Mouse (Mus musculus) heart, postnatal 0 days (tissue): ENCODE results near the gene Hras. TPM values are rescaled to one million over a fixed set of nuclear protein-coding genes. Genes with fewer than 3 reads are reported as not detected.
A peak's percentile ranks its signal among the peaks of the same experiment; 100 is the strongest.

Experiments
- ATAC-seq: fragments of 200-750 bp; cut with Nextera tagmentation; 2 replicates; pipeline ENCODE4 v1.8.0; 2017; ENCODE audit warnings: low read depth, moderate number of reproducible peaks, moderate library complexity; ENCODE audit not compliant: insufficient read depth
- DNase-seq: peaks from one replicate; pipeline ENCODE4 v3.0.0-alpha.2; 2016; ENCODE audit warnings: low spot score
- H3K27ac ChIP-seq: fragments of 300-500 bp; sonication (generic); 2 replicates; pipeline ENCODE4 v1.5.1; 2014; ENCODE audit warnings: low read depth, mild to moderate bottlenecking
- H3K27me3 ChIP-seq: fragments of 300-500 bp; sonication (generic); 2 replicates; pipeline ENCODE4 v1.6.1; 2014; ENCODE audit warnings: low read length, mixed read lengths; ENCODE audit not compliant: control insufficient read depth, insufficient read depth
- H3K36me3 ChIP-seq: fragments of 300-500 bp; sonication (generic); replicated peaks from 2 replicates; pipeline ENCODE4 v1.6.1; 2014; ENCODE audit warnings: low read length, mixed read lengths; ENCODE audit not compliant: control insufficient read depth, insufficient read depth
- H3K4me1 ChIP-seq: fragments of 300-500 bp; sonication (generic); 2 replicates; pipeline ENCODE4 v1.6.1; 2014; ENCODE audit warnings: antibody characterized with exemption; ENCODE audit not compliant: control insufficient read depth, insufficient read depth
- H3K4me2 ChIP-seq: fragments of 300-500 bp; sonication (generic); 2 replicates; pipeline ENCODE4 v1.6.1; 2014; ENCODE audit warnings: low read depth, mild to moderate bottlenecking, low read length, moderate library complexity
- H3K4me3 ChIP-seq: fragments of 300-500 bp; sonication (generic); 2 replicates; pipeline ENCODE4 v1.5.1; 2014; ENCODE audit warnings: low read depth, low read length
- H3K9ac ChIP-seq: fragments of 300-500 bp; sonication (generic); replicated peaks from 2 replicates; pipeline ENCODE4 v1.6.1; 2014; ENCODE audit warnings: low read depth, low read length, mixed read lengths
- H3K9me3 ChIP-seq: fragments of 300-500 bp; sonication (generic); replicated peaks from 2 replicates; pipeline ENCODE4 v1.6.1; 2016; ENCODE audit warnings: low read length; ENCODE audit not compliant: control insufficient read depth
- CTCF ChIP-seq: IDR thresholded peaks from 2 replicates; pipeline ENCODE4 v1.5.1; 2016; ENCODE audit warnings: antibody characterized with exemption, control low read depth, low read depth
- EP300 ChIP-seq: IDR thresholded peaks from 2 replicates; pipeline ENCODE4 v1.6.1; 2016; ENCODE audit warnings: antibody characterized with exemption, low read depth
- WGBS: fragments of 180-500 bp; shearing (Covaris S2); extraction: QIAGEN DNeasy Blood & Tissue Kit; methylation state at CpG from one replicate; pipeline ENCODE4 v1.1.7; 2014; 5-methylcytosine and 5-hydroxymethylcytosine counted together
- polyA plus RNA-seq: library from polyadenylated mRNA; unstranded; fragments of >200 nt; fragmentation: Nextera tagmentation; extraction: Ambion mirVana; gene quantifications from 2 replicates; pipeline ENCODE4 v1.2.1, GENCODE M21; 2015
- total RNA-seq: library from RNA; depleted of rRNA; stranded (reverse); fragments of >200 nt; gene quantifications from 2 replicates; pipeline ENCODE4 v1.2.3, GENCODE M21; 2014; ENCODE audit warnings: low replicate concordance

The Hras gene
- total and polyA plus RNA-seq, 2 experiments from 2014 or later, result 72.2 to 78.9 TPM

DNA sequence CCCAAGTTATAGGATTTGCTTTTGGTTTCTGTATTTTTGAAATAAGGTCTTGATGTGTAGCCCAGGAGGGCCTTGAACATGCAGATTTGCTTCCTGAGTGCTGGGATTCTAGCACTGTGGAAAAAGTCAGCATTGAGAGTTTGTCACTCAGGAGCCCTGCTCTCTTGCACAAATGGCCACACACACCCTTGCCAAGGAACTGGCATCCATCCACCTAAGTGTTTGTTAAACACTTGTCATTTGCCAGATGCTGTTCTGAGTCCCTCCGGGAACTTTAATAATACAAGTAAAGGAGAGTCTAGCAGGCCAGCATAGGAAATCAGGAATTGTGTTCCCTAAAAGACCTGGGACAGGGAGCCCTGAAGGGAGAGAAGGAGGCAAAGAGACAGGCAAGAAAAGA lies 24.5 kb downstream of the Hras start:
- Histone ChIP-seq H3K9me3 (no peaks in the 10 kb centered on the region), H3K27ac (no peak overlapping the region), H3K4me1 (peaks cover 17% of the 10 kb centered on the region), H3K36me3 (peaks cover 9% of the 10 kb centered on the region; the same call in 1 of the 2 replicates), H3K4me2 (no peak overlapping the region), H3K27me3 (no peaks in the 10 kb centered on the region), H3K9ac (no peak overlapping the region), H3K4me3 (no peak overlapping the region)
- WGBS, result 47% methylated on average over 1 of the region's 1 CpGs
- ATAC-seq (no peak), DNase-seq (no peak)
- no peak for TF ChIP-seq CTCF
- no peak for TF ChIP-seq EP300

DNA sequence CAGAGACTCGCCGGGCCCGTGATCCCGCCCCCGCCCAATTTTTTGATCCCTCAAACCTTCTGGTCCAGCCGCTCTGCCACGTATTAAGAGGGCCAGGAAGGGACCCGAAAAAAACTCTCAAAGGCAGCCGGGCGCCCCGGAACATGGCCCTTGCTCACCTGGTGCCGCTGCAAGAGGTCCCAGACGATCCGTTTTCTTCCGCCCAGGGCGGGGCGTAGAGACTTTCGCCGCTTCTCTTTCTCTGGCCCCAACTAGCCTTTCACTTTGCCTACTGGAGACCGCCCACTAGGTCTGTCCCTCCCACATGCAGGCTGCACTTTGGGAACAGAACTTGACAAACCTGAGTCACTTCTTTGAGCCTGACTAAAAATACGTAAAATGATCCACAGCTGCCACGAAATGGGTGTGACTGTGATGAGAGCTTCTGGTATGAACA lies 25.3 kb downstream of the Hras start:
- DNase-seq (peak; percentile 73), ATAC-seq (peak; percentile 21; the same call in 1 of the 2 replicates)
- peak overlapping the region; percentile 82 for H3K4me2 ChIP-seq
- no peaks in the 10 kb centered on the region for H3K27me3 ChIP-seq
- H3K4me1 ChIP-seq, result peaks cover 17% of the 10 kb centered on the region
- H3K9me3 ChIP-seq, result no peaks in the 10 kb centered on the region
- 1% methylated on average over 22 of the region's 22 CpGs for WGBS
- H3K4me3 ChIP-seq, result peak overlapping the region; percentile 61
- TF ChIP-seq CTCF (no peak), EP300 (no peak)
- peak overlapping the region; percentile 71 for H3K9ac ChIP-seq
- H3K36me3 ChIP-seq, result peaks cover 13% of the 10 kb centered on the region; the same call in 1 of the 2 replicates
- H3K27ac ChIP-seq, result peak overlapping the region; percentile 43

DNA sequence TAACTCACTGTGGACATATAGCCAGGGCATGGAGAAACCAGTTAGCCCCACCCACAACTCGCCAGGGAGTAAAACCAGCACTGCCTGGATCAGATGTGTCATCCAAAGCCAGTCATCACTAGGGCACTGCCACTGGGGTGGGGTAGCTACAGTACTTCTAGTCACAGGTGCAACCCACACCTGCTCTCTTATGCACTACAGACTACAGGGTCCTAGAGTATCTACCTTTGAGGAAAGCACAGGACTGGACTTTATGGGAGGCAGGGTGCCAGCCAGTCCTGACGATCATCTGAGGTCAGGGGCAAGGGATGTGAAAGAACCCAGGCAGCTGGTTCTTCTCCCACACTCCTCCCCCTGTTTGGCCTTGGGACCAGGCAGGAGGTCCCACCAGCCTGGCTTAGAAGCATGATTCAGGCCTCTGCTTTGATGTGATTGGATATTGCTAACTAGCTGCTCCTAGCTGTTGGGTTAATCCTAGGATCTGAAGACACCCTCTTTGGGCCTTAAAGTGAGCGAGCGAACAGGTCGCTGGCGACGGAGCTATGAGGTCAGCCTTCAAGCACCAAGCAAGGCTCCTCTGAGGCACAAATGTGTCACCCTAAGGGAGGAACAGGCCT lies 25.8 kb downstream of the Hras start:
- Histone ChIP-seq H3K4me1 (peaks cover 13% of the 10 kb centered on the region), H3K27me3 (no peaks in the 10 kb centered on the region), H3K4me3 (peak overlapping the region; percentile 61), H3K4me2 (peak overlapping the region; percentile 82), H3K9me3 (no peaks in the 10 kb centered on the region), H3K36me3 (peaks cover 19% of the 10 kb centered on the region), H3K27ac (peak overlapping the region; percentile 43), H3K9ac (peak overlapping the region; percentile 71)
- TF ChIP-seq EP300 (no peak), CTCF (no peak)
- 15% methylated on average over 7 of the region's 7 CpGs for WGBS
- no peak for ATAC-seq
- DNase-seq, result peak; percentile 40

DNA sequence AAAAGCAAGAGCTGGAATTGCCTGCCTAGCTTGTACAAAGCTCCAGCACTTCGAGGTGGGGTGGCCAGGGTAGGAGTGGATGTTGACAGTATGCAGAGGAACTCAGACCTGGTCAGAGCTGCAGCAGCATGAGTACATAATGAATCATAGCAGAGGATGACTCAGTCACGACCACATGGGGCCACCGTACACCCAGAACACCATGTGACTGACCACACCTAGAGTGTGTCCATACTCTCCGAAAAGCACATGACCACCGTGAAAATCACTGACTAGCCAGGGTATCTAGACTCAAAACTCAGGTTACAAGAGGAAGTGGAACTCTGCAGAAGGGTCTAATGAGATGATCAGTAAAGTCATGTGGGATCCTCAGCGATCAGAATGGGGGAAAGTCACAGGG lies 29.0 kb downstream of the Hras start:
- H3K36me3 ChIP-seq, result peaks cover 49% of the 10 kb centered on the region
- TF ChIP-seq CTCF, result no peak
- TF ChIP-seq EP300, result no peak

DNA sequence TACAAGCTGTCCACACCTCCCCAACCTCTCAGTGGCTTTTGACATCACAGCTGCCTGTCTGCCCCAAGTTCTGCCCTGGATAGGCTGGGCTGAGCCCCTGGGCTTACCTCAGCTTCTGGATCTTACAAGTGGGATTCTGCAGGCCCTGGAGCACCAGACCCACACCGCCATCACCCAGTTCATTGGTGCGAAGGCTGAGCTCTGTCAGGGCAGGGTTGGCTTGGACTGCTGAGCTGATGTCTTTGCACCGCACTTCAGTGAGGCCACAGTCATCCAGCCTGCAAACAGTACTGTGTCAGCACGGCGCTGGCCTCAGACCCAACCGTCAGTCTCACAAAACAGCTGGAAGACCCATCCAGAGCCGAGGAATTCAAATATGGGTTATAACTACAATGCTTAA lies 29.4 kb downstream of the Hras start:
- Histone ChIP-seq H3K36me3 (peaks cover 54% of the 10 kb centered on the region), H3K4me3 (no peak overlapping the region), H3K4me1 (peaks cover 12% of the 10 kb centered on the region), H3K27me3 (no peaks in the 10 kb centered on the region), H3K9ac (no peak overlapping the region), H3K4me2 (no peak overlapping the region), H3K27ac (no peak overlapping the region), H3K9me3 (no peaks in the 10 kb centered on the region)
- ATAC-seq, result no peak
- no peak for DNase-seq
- WGBS, result 74% methylated on average over 7 of the region's 7 CpGs
- no peak for TF ChIP-seq CTCF
- no peak for TF ChIP-seq EP300

More for the DNA sequence above, 29.0 kb downstream of the Hras start:
- peaks cover 12% of the 10 kb centered on the region for H3K4me1 ChIP-seq
- H3K4me3 ChIP-seq, result no peak overlapping the region
- ATAC-seq, result no peak
- no peak overlapping the region for H3K9ac ChIP-seq
- peak; percentile 16 for DNase-seq
- no peaks in the 10 kb centered on the region for H3K27me3 ChIP-seq
- H3K27ac ChIP-seq, result no peak overlapping the region
- WGBS, result 65% methylated on average over 6 of the region's 6 CpGs
- no peak overlapping the region for H3K4me2 ChIP-seq
- H3K9me3 ChIP-seq, result no peaks in the 10 kb centered on the region

DNA sequence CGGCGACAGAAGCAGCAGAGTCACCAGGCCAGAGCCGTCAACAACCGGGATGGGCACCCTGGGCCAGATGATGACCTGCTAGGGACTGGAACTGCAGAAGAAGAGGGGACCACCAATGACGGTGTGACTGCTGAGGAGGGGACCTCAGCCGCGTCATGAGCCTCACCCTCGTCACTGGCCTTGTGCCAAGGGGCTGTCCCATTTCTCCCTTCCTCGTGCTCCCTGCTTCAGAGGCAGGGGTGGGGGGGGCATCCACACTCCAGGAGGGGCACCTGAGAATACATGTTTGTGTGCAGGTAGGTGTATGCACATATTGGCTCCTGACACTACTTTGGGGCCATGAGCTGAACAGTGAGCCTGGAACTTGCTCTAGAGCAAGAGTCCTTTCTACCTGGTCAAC lies 38.4 kb downstream of the Hras start:
- DNase-seq (no peak), ATAC-seq (no peak)
- Histone ChIP-seq H3K9me3 (no peaks in the 10 kb centered on the region), H3K27ac (no peak overlapping the region), H3K9ac (no peak overlapping the region), H3K36me3 (peaks cover 56% of the 10 kb centered on the region), H3K4me2 (no peak overlapping the region), H3K27me3 (no peaks in the 10 kb centered on the region), H3K4me3 (no peak overlapping the region), H3K4me1 (no peaks in the 10 kb centered on the region)
- WGBS, result 83% methylated on average over 9 of the region's 9 CpGs
- TF ChIP-seq CTCF, result no peak
- TF ChIP-seq EP300, result no peak
